Mouse (Mus musculus) C2C12 (cell line): ENCODE measurements around the gene Hexim2. TPM values are rescaled to one million over a fixed set of nuclear protein-coding genes. Genes with fewer than 3 reads are reported as not detected.

Experiments
- H3K27me3 ChIP-seq: one replicate; pipeline ENCODE4 v1.6.1; 2011; ENCODE audit not compliant: control insufficient read depth, insufficient read depth, insufficient read length
- H3K36me3 ChIP-seq: one replicate; pipeline ENCODE4 v1.6.1; 2011; ENCODE audit not compliant: control insufficient read depth, insufficient read depth
- H3K4me3 ChIP-seq: one replicate; pipeline ENCODE4 v1.5.1; 2011; ENCODE audit warnings: mild to moderate bottlenecking, control low read depth; ENCODE audit not compliant: poor library complexity, insufficient read depth, severe bottlenecking
- H3K79me2 ChIP-seq: one replicate; pipeline ENCODE4 v1.6.1; 2011; ENCODE audit not compliant: control insufficient read depth, insufficient read depth
- H3K79me3 ChIP-seq: one replicate; pipeline ENCODE4 v1.6.1; 2011; ENCODE audit warnings: low read depth, control low read depth
- H3ac ChIP-seq: one replicate; pipeline ENCODE3; 2011; ENCODE audit warnings: low read depth; ENCODE audit not compliant: control insufficient read depth, insufficient read length
- CEBPB ChIP-seq: IDR thresholded peaks from one replicate; pipeline ENCODE4 v1.6.1; 2011; ENCODE audit warnings: low read depth, mild to moderate bottlenecking, control low read depth, moderate library complexity
- CTCF ChIP-seq: IDR thresholded peaks from one replicate; pipeline ENCODE4 v1.5.1; 2011; ENCODE audit not compliant: control insufficient read depth, insufficient read depth, insufficient read length
- FOSL1 ChIP-seq: IDR thresholded peaks from one replicate; pipeline ENCODE4 v1.8.0; 2011; ENCODE audit warnings: mild to moderate bottlenecking, low read length; ENCODE audit not compliant: poor library complexity, insufficient read depth, severe bottlenecking
- MAX ChIP-seq: IDR thresholded peaks from one replicate; pipeline ENCODE4 v1.6.1; 2011; ENCODE audit warnings: mild to moderate bottlenecking, control low read depth
- MYOD1 ChIP-seq: IDR thresholded peaks from one replicate; pipeline ENCODE4 v1.6.1; 2011; ENCODE audit warnings: low read depth; ENCODE audit not compliant: control insufficient read depth, insufficient read length
- MYOG ChIP-seq: IDR thresholded peaks from one replicate; pipeline ENCODE4 v1.6.1; 2011; ENCODE audit not compliant: control insufficient read depth, insufficient read length; ENCODE audit errors: extremely low read depth
- USF1 ChIP-seq: IDR thresholded peaks from one replicate; pipeline ENCODE4 v1.6.1; 2011; ENCODE audit warnings: low read depth, mild to moderate bottlenecking, control low read depth, moderate library complexity
- polyA plus RNA-seq: library from polyadenylated mRNA; unstranded; fragments of >200 nt; fragmentation: generic; extraction: Trizol; gene quantifications from one replicate; pipeline ENCODE4 v1.2.1, GENCODE M21; 2012; ENCODE audit warnings: missing spikeins

The Hexim2 gene
- polyA plus RNA-seq, 1 experiment = 3.4 TPM

GRCm38 (mm10) chr11:103171286-103171620, 39.0 kb downstream of the Hexim2 start:
- no peak for TF ChIP-seq MAX
- no peak for TF ChIP-seq USF1
- TF ChIP-seq MYOG = no peak
- TF ChIP-seq CTCF = no peak
- TF ChIP-seq MYOD1 = no peak
- TF ChIP-seq CEBPB = no peak
- no peak for TF ChIP-seq FOSL1
- Histone ChIP-seq H3K27me3 (no peaks in the 10 kb centered on the region), H3K36me3 (no peaks in the 10 kb centered on the region), H3K79me2 (no peaks in the 10 kb centered on the region), H3ac (peak overlapping the region; percentile 49), H3K79me3 (no peaks in the 10 kb centered on the region), H3K4me3 (peak overlapping the region; percentile 27)

DNA sequence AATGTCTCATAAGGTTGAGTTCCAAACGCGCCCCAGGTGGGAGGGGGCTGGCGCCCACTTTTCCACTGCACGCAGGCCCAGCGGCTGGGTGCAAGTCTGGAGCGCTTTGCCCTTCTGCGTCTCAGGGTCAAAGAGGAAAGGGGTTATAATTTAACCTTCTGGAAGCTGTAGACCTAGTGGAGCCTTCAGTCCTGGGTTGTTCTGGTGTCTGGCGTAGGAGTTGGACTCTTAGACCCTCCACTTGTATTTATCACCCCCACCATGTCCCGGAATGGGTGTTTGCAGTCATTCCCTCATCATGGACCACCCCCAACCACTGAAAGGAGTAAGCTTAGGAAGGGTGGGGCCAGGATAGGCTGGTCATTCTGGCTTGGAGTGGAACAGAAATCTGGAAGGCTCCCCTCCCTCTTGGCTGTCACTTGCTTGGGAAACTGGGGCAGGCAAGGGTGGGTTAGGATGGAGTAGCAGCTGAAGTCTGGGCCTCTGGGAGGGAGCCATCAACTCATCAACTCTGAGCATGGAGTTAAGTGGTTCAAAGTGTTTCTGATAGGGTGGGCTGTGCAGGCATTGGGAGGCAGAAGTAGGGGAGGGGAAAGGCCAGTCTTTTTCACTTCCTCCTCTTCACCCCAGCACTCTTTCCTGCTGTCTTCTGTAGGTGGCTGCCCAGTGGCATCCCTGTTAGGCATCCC, 39.6 kb downstream of the Hexim2 start:
- Histone ChIP-seq H3K79me3 (no peaks in the 10 kb centered on the region), H3ac (no peak overlapping the region), H3K4me3 (no peak overlapping the region), H3K36me3 (no peaks in the 10 kb centered on the region), H3K27me3 (no peaks in the 10 kb centered on the region), H3K79me2 (no peaks in the 10 kb centered on the region)
- TF ChIP-seq CEBPB (no peak), MAX (no peak), FOSL1 (no peak), MYOG (no peak), CTCF (no peak), USF1 (no peak), MYOD1 (no peak)

- Histone ChIP-seq H3K79me2 (peaks cover 6% of the 10 kb centered on the region), H3K79me3 (no peaks in the 10 kb centered on the region), H3K36me3 (no peaks in the 10 kb centered on the region), H3K4me3 (no peak overlapping the region), H3ac (no peak overlapping the region), H3K27me3 (no peaks in the 10 kb centered on the region)
- TF ChIP-seq MYOD1 (no peak), USF1 (no peak)
Measured at GRCm38 (mm10) chr11:103172392-103173040, 40.3 kb downstream of the Hexim2 start.

DNA sequence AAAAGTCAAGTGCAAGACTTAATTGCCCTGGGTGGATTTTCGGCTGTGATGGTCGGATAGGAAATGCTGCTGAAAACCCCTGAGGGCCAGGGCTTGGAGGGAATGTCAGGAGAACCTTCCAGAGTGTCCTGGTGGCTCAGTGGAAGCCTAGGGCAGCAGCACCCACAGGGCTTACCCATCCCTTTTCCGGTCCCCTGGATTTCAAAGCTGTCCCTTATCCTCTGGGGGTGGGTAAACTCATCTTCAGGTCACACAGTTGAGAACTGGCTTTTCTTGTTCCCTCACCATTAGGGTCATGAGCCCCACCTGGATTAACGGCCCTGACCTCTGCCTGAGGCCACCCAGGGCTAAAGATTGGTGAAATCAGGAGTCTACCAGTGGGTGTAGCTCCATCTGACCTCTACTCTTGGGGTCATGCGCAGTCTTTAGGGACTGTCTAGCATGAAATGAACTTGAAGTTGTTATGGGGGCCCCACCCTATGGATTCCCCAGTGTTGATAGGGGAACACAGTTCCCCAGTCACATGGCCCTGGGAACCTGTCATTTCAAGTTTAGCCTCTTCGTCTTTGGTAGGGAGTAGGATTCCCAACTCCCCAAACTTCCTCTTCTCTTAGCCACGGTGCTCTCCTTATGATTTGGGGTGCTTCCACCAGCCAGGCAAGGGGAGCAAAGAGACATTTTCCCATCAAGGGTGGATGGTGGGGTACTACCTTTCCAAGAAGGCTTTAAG, 41.0 kb downstream of the Hexim2 start:
- TF ChIP-seq CTCF (no peak), MYOD1 (no peak), MAX (no peak), FOSL1 (no peak), MYOG (no peak), CEBPB (no peak), USF1 (no peak)
- Histone ChIP-seq H3K27me3 (no peaks in the 10 kb centered on the region), H3K36me3 (no peaks in the 10 kb centered on the region), H3K79me3 (no peaks in the 10 kb centered on the region), H3K4me3 (no peak overlapping the region), H3K79me2 (peaks cover 8% of the 10 kb centered on the region), H3ac (no peak overlapping the region)

- H3K36me3 ChIP-seq = no peaks in the 10 kb centered on the region
- H3ac ChIP-seq = no peak overlapping the region
- H3K79me3 ChIP-seq = no peaks in the 10 kb centered on the region
- H3K27me3 ChIP-seq = no peaks in the 10 kb centered on the region
- H3K79me2 ChIP-seq = peaks cover 8% of the 10 kb centered on the region
- TF ChIP-seq CEBPB (no peak), CTCF (no peak), FOSL1 (no peak), MAX (no peak), MYOD1 (no peak), USF1 (no peak), MYOG (no peak)
- H3K4me3 ChIP-seq = no peak overlapping the region
Measured at GRCm38 (mm10) chr11:103173771-103174344, 41.6 kb downstream of the Hexim2 start.
